Mouse (Mus musculus): ENCODE measurements around the gene Prps2. TPM values are rescaled to one million over a fixed set of nuclear protein-coding genes. Genes with fewer than 3 reads are reported as not detected.

The Prps2 gene
- polyA plus RNA-seq (2012), result 12.2 and 25.2 TPM in 2 replicates

DNA sequence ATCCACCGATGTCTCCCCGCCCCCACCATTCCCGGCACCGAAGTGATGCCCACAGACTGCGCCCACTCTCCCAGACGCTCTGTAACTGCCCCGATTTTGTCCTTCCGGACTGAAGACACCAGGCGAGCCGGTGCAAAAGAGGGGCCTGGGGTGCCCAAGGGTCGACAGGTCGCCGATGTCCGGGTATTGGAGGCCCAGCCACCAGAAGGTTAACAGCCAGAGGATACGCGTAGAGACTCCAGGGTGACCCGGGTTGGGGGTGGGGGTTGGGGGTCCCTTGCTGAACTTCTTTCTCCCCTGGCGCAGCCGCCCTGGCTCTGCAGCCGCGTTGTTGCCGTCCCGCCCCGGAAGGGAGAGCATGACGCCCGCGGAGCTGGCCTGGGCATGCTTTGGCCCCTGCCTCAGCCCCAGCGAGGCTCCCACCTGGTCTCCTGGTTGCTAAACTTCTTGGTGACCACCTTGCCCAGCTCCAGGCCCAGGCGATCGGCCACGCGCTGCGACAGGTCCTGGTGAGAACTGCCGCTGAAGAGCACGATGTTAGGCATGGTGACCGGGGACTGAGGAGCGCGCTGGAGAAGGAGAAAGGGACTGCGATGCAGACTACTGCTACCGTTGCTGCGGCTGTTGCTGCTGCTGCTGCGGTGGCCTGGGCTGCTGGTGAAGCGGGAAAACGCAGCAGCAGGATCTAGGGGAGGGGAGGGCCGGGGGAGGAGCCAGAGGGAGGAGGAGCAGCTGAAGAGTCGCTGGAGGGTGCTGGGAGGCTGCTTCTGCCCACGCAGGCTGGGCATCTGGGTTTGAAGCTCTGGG lies at the start of gene Prps2:
Gene Prps2, minus strand, starts transcription at position 703 of the 807 bp plus-strand sequence.
- TF ChIP-seq GATA1 (IDR thresholded peaks at IDR 0.05; ENCODE audit: low read length), result no peak

DNA sequence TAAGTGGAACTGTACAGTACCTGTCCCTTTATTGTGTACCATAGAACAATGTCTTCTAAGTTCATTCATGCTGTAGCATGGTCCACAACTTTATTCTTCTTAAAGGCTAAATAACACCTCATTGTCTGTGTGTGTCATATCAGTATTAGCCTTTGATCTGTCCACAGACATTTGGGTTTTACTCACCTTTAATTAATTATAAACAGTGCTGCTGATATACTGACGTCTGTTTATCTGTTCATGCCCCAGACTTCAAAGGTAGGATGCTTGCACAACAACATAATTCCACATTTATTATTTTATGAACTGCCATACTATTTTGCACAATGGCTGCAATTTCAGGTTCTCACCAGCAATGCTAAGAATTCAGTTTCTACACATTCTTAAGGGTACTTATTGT lies 35.1 kb upstream of the Prps2 start:
- no peak for TF ChIP-seq GATA1 (IDR thresholded peaks at IDR 0.05; ENCODE audit: low read length)

DNA sequence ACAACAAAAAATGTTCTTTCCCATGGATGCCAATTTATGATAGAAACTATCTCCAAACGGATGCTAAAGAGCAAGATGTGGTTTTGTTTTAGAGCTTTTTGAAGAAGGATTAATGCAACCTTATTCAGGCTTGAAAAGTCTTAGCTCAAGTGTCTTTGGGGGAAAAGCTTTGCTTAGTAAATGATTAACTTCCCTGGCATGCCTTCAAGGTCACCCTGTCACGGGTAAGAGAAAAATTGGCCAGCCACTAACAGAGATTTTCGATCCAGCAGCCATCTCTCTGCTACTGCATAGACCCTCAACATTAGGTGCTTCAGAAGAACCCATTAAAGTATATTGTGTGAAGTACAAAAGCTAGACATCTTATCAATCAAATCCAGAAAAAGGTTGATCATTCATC lies 12.4 kb upstream of the Prps2 start:
- TF ChIP-seq GATA1 (IDR thresholded peaks at IDR 0.05; ENCODE audit: low read length), result no peak

DNA sequence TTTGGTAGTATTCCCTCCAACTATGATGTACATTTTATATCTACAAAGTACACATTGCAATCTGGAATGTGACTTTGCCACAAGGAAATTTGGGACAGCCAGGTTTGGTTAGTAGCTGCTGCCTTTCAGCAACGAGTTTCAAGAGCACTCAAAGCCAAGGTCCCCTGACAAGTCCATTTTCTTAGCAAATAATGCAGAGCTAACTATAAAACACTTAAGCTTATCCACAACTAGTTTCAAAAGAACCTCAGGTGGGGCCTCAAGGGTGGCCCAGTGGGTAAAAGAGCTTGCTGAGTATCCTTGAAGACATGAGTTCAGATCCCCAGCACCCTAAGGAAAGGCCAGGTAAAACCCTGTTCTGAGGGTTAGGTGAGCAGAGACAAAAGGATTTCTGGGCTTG lies 4.1 kb upstream of the Prps2 start:
- TF ChIP-seq GATA1 (IDR thresholded peaks at IDR 0.05; ENCODE audit: low read length), result no peak

DNA sequence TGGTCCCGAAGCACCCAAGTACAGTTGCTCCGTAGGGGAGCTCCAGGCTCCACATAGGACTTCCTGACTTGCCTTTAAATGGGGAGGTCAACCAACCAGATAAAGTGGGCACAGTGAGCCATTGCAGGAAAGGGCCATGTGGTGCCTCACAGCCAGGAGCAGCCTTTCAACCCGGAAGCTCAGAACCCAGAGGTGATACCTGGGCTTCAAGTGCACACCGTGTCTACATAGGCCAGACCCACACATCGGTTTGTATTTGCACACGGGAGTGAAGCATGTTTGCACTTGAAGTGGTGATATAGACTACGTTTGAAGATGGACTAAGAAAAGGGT lies 271 bp upstream of the Prps2 start:
- TF ChIP-seq GATA1 (IDR thresholded peaks at IDR 0.05; ENCODE audit: low read length), result no peak

DNA sequence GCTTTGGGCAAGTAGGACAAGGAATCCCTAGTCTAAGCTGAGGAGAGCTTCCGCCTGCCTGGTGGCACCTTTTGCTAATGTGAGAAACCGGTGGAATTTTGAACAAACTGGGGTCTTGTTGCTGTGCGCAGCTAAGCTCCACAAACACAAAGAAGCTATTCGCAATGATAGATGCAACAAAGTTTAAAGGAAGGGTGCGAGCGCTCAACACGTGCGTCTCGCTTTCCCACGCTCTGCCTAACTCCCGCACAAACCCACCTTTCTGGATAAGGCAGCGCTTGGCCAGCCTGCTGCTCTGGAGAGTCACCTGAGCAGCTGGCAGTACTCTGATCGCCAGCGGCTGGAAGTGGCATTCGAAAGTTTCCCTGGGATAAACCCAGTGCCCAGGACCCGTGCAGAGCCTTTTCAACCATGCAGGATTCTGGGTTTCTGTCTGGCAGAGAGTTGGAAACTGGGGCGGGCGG lies 934 bp downstream of the Prps2 start:
- no peak for TF ChIP-seq GATA1 (IDR thresholded peaks at IDR 0.05; ENCODE audit: low read length)

DNA sequence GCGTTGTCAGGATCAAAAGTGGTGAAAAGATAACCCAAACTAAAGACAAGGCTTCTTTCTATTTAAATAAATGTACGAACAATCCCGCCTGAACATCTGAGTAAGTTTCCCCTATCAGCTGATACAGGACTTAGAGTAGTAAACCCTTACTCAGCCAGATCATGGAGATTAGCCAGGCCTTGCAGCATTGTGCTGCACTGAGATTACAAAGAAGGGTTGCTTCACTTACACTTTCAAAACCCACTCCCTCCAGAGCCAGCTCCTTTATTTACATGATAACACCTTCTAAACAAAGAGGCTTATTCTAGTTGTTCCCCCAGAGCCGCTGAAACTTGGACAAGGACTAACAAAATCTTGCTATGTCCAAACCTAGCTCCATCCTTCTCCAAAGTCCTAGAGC lies 2.5 kb downstream of the Prps2 start:
- no peak for TF ChIP-seq GATA1 (IDR thresholded peaks at IDR 0.05; ENCODE audit: low read length)

DNA sequence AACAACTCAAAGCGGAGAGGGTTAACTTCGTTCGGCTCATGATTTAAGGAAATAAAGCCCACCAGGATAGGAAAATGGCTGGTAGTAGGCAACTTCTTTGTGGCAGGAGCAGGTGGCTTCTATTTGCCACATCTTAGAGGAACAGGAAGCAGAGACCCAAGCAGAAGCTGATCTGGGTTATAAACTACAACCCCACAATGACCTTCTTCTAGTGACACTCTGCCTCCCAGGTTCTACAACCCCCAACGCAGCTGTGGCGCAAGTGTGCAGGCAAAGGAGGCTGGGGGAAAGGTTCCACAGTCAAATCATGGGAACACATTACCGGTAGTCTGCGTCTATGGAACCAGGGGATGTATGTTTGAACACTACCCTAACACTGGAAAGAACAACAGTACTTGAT lies 22.8 kb downstream of the Prps2 start:
- TF ChIP-seq GATA1 (IDR thresholded peaks at IDR 0.05; ENCODE audit: low read length), result no peak

DNA sequence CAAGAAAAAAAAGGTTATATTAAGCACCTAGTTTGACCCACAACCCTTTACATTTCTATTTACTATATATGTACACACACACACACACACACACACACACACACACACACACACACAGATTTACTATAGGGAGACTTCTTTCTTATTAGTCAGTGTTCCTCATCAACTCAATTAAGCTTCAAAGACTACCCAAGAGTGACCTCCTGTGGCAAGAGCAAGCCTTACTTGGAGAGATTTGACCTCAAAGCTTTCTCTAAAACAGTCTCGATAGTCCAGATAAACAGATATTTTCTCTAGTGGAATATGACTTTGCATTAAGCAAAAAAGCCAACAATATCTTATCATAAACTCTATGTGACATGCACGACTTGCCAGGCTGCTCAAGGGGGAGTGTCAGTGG lies 25.1 kb downstream of the Prps2 start:
- TF ChIP-seq GATA1 (IDR thresholded peaks at IDR 0.05; ENCODE audit: low read length), result no peak

DNA sequence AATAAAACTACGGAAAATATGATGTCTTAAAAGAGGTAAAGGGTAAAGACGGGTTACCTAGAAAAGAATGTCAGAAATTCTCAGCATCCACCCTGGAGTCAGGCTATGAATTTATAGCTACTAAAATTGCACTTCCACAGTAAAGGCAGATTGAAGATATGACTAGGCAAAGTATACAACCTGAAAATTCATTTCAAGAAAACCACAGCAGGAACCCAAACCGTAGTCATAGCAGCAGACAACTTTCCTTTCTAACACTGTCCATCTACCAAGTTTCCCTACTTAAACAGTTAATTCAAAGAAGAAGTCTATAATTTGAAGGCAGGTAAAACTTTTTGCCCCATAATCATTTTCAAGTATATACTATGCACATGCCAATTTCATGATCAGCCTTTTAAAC lies 26.6 kb downstream of the Prps2 start:
- TF ChIP-seq GATA1 (IDR thresholded peaks at IDR 0.05; ENCODE audit: low read length), result no peak

DNA sequence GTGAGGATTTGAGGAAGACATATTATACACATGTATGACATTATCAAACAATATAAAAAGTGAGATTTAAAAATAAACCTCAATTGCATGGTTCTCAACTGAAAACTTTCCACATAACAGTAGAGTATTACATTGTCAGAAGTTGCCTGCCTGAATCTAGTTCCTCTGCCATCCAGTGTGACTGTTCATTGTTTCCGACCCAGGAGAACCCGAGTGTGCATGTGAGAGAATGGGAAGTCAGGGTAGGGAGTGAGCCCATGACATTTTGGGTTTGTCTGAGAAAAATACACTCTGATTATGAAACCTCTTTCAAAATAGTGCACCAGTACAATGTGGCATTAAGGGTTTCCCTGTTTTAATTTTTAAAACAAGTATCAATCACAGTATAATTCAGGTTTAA lies 28.9 kb downstream of the Prps2 start:
- TF ChIP-seq GATA1 (IDR thresholded peaks at IDR 0.05; ENCODE audit: low read length), result no peak

DNA sequence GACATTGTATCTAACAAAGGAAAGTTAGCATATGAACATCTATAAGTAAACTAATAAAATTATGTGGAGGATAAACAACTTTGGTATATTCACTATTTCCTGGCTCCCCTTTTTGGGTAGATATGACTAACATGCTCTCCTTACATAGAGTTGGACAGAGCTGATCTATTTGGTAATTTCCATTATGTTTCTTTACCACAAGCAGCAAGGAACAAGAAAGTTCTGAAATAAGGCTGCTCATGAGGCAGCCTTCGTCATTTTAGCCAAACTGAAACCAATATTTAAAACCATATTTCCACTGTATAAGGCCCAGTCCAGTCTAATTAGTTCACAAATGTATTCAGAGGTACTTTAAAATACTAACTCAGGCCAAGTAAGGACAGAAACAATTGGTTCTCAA lies 36.1 kb downstream of the Prps2 start:
- no peak for TF ChIP-seq GATA1 (IDR thresholded peaks at IDR 0.05; ENCODE audit: low read length)

DNA sequence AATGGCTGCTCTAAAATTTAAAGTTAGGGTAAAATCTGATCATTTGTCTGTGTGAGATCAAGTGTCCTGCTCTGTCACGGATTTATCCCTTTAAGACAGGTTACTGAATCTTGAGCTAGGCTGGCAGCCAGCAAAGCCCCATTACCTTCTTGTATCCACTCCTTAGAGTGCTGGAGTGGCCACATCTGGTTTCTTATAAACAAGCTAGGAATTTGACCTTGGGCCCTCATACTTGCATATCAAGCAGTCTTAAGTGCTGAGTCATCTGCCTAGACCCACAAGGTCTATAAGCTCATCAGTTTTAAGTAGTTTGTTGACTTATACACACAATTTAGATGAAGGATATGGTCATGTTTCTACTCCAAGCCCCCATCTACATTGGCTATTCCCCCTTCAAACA lies 38.2 kb downstream of the Prps2 start:
- TF ChIP-seq GATA1 (IDR thresholded peaks at IDR 0.05; ENCODE audit: low read length), result no peak

DNA sequence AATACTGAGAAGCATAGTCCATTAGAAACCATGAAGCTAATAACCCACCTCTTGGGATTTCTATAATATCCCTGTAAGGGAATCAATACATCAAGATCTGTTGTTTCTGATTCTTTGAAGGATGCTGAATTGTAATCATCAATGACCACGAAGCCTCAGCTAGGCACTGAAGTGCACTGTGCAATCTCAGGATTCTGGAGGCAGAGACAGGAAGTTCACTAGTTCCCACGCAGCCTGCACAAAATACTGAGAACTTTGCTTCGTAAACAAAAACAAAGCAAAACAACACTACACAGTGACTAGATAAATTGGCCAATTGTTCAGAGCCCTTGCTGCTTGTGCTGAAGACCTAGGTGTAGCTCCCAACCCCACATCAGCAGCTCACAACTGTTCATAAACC lies 40.7 kb downstream of the Prps2 start:
- TF ChIP-seq GATA1 (IDR thresholded peaks at IDR 0.05; ENCODE audit: low read length), result no peak

DNA sequence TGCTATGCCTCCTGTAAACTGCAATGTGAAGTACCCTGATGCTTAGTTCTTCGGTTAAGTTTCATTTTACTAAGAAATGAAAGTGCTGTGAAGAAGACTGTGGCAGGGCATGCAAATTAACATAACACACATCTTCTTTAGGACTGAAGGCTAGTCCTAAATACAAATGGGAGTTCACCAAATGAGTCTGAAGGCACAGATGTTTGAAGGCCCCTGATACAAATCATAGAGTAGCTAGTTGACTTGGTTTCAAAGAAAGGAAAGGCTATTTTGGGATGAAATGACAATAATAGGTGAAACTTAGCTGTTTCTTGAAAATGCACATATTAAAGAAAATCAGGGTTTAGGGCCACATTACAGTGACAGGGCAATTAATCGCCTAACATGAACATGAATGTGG lies 42.4 kb downstream of the Prps2 start:
- TF ChIP-seq GATA1 (IDR thresholded peaks at IDR 0.05; ENCODE audit: low read length), result no peak

DNA sequence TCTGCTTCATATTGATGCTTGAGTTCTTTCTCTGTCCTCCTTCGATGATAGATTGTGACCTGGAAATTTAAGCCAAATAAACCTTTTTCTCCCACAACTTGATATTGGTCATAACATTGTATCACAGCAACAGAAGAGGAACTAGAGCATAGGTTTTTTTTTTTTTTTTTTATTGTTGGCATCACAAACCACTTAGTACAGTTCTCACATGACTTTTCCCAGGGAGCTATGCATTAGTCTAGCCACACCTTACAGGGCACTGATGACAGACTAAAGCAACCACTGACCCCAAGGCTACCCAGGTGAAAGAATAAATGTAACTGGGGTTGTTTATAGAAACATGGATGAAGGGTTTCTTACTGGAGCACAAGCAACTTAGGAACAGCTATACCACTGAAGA lies 44.6 kb downstream of the Prps2 start:
- no peak for TF ChIP-seq GATA1 (IDR thresholded peaks at IDR 0.05; ENCODE audit: low read length)

DNA sequence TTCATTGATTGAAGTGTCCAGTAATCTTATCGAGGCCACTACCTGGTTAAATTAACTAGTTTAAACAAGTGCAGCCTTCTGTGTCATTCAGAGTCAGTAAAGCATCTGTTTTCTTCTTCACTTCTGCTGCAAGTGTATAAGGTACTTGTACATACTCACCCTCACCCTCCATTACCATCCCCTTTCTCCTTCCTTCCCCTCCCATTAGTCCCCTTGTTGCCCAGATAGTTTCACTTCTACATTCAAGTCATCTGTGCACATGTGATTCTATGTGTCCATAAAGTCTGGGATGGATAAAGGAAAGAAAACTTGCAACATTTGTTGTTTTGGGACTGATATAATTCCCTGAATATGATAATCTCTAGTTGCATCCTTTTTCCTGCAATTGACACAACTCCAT lies 48.0 kb downstream of the Prps2 start:
- TF ChIP-seq GATA1 (IDR thresholded peaks at IDR 0.05; ENCODE audit: low read length), result no peak

DNA sequence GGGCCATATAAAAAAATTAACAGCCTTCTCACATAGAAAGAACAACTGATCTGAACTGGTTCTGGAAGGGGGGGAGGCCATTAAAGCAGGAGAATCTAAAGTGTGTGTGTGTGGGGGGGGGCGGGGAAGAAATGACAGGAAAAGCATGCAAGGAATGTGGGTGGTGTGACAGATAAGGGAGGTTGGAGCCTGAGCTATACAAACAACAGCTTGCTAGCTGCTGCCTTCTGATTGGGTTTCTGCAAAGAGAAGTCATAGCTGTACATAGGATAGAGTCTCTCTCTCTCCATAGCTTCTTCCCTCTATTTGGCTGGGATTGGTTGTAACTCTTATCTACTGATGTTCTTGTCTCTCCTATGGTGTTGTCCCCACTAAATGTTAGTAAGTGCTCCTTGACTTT lies 49.9 kb downstream of the Prps2 start:
- TF ChIP-seq GATA1 (IDR thresholded peaks at IDR 0.05; ENCODE audit: low read length), result no peak
